Comparison of ENCODE assay signal across 8 mouse cellular contexts in the genomic region with DNA sequence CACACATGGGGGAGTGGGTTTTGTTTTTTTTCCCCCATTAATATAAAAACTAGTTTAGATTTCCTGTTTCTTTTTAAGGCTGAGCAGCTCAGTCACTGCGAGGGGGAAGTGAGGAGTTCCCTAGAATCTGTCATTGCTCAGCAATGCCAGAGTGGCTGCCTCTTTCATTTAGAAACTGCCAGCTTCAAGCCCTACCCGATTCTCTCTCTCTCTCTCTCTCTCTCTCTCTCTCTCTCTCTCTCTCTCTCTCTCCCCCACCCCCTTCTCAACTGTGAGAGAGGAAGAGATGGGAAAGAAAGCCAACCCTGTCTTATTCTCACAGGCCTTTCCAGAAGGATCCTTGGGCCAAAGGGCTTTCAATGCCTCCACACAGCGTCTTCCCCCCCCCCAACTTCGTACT. TPM values are rescaled to one million over a fixed set of nuclear protein-coding genes. Genes with fewer than 3 reads are reported as not detected.
DNase-seq lines count a peak whose midpoint lies in the region; ATAC-seq lines count a peak whose summit lies in the region.

No protein-coding gene starts in this region.

- H3K4me1 ChIP-seq in embryonic facial prominence, embryonic 15.5 days = peaks cover 42% of the 10 kb centered on the region
- peaks cover 37% of the 10 kb centered on the region for H3K4me1 ChIP-seq in limb, embryonic 12.5 days (replicated peaks)

- H3K27ac ChIP-seq in embryonic facial prominence, embryonic 15.5 days (replicated peaks) = peak overlapping the region; percentile 75; the same call in 1 of the 2 replicates
- H3K27ac ChIP-seq in limb, embryonic 12.5 days = peak overlapping the region; percentile 75; the same call in 1 of the 2 replicates

- peak overlapping the region; percentile 96 for H3K4me2 ChIP-seq in embryonic facial prominence, embryonic 15.5 days (replicated peaks)
- peak overlapping the region; percentile 88 for H3K4me2 ChIP-seq in limb, embryonic 12.5 days

- peak; percentile 53 to 55 for DNase-seq in spleen, postnatal 36 days (ENCODE audit: low spot score in 2 of 2)
- no peak for DNase-seq in spleen, postnatal 4 days (ENCODE audit: low spot score in 2 of 2)
- DNase-seq in retina, postnatal 1 day = peak; percentile 66
- DNase-seq in urinary bladder, postnatal 25 days (ENCODE audit: low spot score) = no peak
- DNase-seq in urinary bladder, postnatal 14 days (ENCODE audit: low spot score) = no peak

- 1% methylated on average over 4 of the region's 4 CpGs for WGBS in embryonic facial prominence, embryonic 15.5 days
- 3% methylated on average over 4 of the region's 4 CpGs for WGBS in limb, embryonic 12.5 days

- no peaks in the 10 kb centered on the region for H3K9me3 ChIP-seq in embryonic facial prominence, embryonic 15.5 days (replicated peaks)
- no peaks in the 10 kb centered on the region for H3K9me3 ChIP-seq in limb, embryonic 12.5 days

- H3K9ac ChIP-seq in embryonic facial prominence, embryonic 15.5 days = no peak overlapping the region
- peak overlapping the region; percentile 73; the same call in 1 of the 2 replicates for H3K9ac ChIP-seq in limb, embryonic 12.5 days (replicated peaks)

- H3K27me3 ChIP-seq in embryonic facial prominence, embryonic 15.5 days = no peaks in the 10 kb centered on the region
- H3K27me3 ChIP-seq in limb, embryonic 12.5 days = no peaks in the 10 kb centered on the region; the same call in 1 of the 2 replicates

- peak overlapping the region; percentile 83 for H3K4me3 ChIP-seq in embryonic facial prominence, embryonic 15.5 days (replicated peaks)
- peak overlapping the region; percentile 71 for H3K4me3 ChIP-seq in limb, embryonic 12.5 days (replicated peaks)

- no peak for ATAC-seq in embryonic facial prominence, embryonic 15.5 days (ENCODE audit: insufficient number of reproducible peaks, low FRiP score, low TSS enrichment, low read depth)
- no peak for ATAC-seq in limb, embryonic 12.5 days (ENCODE audit: insufficient number of reproducible peaks, insufficient read depth, low FRiP score, low TSS enrichment, low read depth)
- no peak for ATAC-seq in inflammation-experienced regulatory T-cells, adult 6 months

- H3K36me3 ChIP-seq in embryonic facial prominence, embryonic 15.5 days = no peaks in the 10 kb centered on the region
- no peaks in the 10 kb centered on the region for H3K36me3 ChIP-seq in limb, embryonic 12.5 days

RNA-seq across cellular contexts. Expression of gene Prex1, which starts 1.3 kb away (rescaled TPM):
- 25.5 and 28.0 TPM in 2 replicates for polyA plus RNA-seq in embryonic facial prominence, embryonic 15.5 days (2015; fragmentation: Nextera tagmentation; extraction: Ambion mirVana)
- polyA plus RNA-seq in limb, embryonic 12.5 days (2016; fragmentation: Nextera tagmentation; extraction: Ambion mirVana) = 26.5 and 29.5 TPM in 2 replicates
- 10 to 100 TPM; 31.3 to 54.8 (median 31.8) TPM for polyA plus RNA-seq in inflammation-experienced regulatory T-cells, adult 6 months (2017; shearing (Covaris generic))

Comparison
In these comparisons a context has a peak if more than half of its experiments do, and no peak if none do; other contexts are left out.
1. DNase-seq: peak in spleen, postnatal 36 days (2 of 2) and retina, postnatal 1 day (single experiment); none in spleen, postnatal 4 days (0 of 2), urinary bladder, postnatal 25 days (single experiment) and urinary bladder, postnatal 14 days (single experiment).